Mouse (Mus musculus) liver, embryonic 16.5 days (tissue): Measurements from ENCODE around the gene Zfp169. TPM values are rescaled to one million over a fixed set of nuclear protein-coding genes. Genes with fewer than 3 reads are reported as not detected.
A peak's percentile ranks its signal among the peaks of the same experiment; 100 is the strongest.

Experiments
- ATAC-seq: fragments of 200-750 bp; cut with Nextera tagmentation; 2 replicates; pipeline ENCODE4 v1.8.0; 2017; ENCODE audit warnings: low read depth, mild to moderate bottlenecking, moderate number of reproducible peaks, moderate library complexity
- H3K27ac ChIP-seq: fragments of 300-500 bp; sonication (generic); 2 replicates; pipeline ENCODE4 v1.5.1; 2014; ENCODE audit warnings: mild to moderate bottlenecking, low read length
- H3K27me3 ChIP-seq: fragments of 300-500 bp; sonication (generic); 2 replicates; pipeline ENCODE4 v1.6.1; 2014; ENCODE audit warnings: low read depth, low read length, mixed read lengths; ENCODE audit not compliant: control insufficient read depth, insufficient read depth
- H3K36me3 ChIP-seq: fragments of 300-500 bp; sonication (generic); 2 replicates; pipeline ENCODE4 v1.6.1; 2014; ENCODE audit warnings: mild to moderate bottlenecking; ENCODE audit not compliant: control insufficient read depth, insufficient read depth
- H3K4me1 ChIP-seq: fragments of 300-500 bp; sonication (generic); 2 replicates; pipeline ENCODE4 v1.6.1; 2014; ENCODE audit warnings: low read depth, low read length, mixed read lengths; ENCODE audit not compliant: control insufficient read depth
- H3K4me2 ChIP-seq: fragments of 300-500 bp; sonication (generic); 2 replicates; pipeline ENCODE4 v1.6.1; 2014; ENCODE audit warnings: low read depth, low read length, mixed read lengths
- H3K4me3 ChIP-seq: fragments of 300-500 bp; sonication (generic); 2 replicates; pipeline ENCODE4 v1.5.1; 2014; ENCODE audit warnings: low read depth, mild to moderate bottlenecking, low read length
- H3K9ac ChIP-seq: fragments of 300-500 bp; sonication (generic); 2 replicates; pipeline ENCODE4 v1.6.1; 2014; ENCODE audit warnings: low read depth, low read length
- H3K9me3 ChIP-seq: fragments of 300-500 bp; sonication (generic); replicated peaks from 2 replicates; pipeline ENCODE4 v1.6.1; 2016; ENCODE audit warnings: low read length; ENCODE audit not compliant: control insufficient read depth
- WGBS: fragments of 180-500 bp; shearing (Covaris S2); extraction: QIAGEN DNeasy Blood & Tissue Kit; methylation state at CpG from one replicate; pipeline ENCODE4 v1.1.7; 2014; ENCODE audit not compliant: insufficient replicate concordance; 5-methylcytosine and 5-hydroxymethylcytosine counted together
- polyA plus RNA-seq: library from polyadenylated mRNA; unstranded; fragments of >200 nt; fragmentation: Nextera tagmentation; extraction: Ambion mirVana; gene quantifications from 2 replicates; pipeline ENCODE4 v1.2.1, GENCODE M21; 2015

Zfp169 gene
- polyA plus RNA-seq, 1 experiment from 2014 or later, result 1.1 TPM

GRCm38 (mm10) chr13:48547623-48548022 is 34.4 kb upstream of the Zfp169 start:
- no peak overlapping the region for H3K4me3 ChIP-seq
- no peak for ATAC-seq
- H3K27ac ChIP-seq, result no peak overlapping the region
- no peak overlapping the region for H3K9ac ChIP-seq
- H3K27me3 ChIP-seq, result no peaks in the 10 kb centered on the region
- H3K36me3 ChIP-seq, result no peaks in the 10 kb centered on the region
- H3K4me2 ChIP-seq, result no peak overlapping the region
- H3K9me3 ChIP-seq, result no peaks in the 10 kb centered on the region
- H3K4me1 ChIP-seq, result peaks cover 13% of the 10 kb centered on the region
- WGBS, result 83% methylated on average over 6 of the region's 6 CpGs

- peak; percentile 94 for ATAC-seq
- H3K4me3 ChIP-seq, result peak overlapping the region; percentile 77
- peak overlapping the region; percentile 98 for H3K9ac ChIP-seq
- H3K27ac ChIP-seq, result peak overlapping the region; percentile 99
- H3K36me3 ChIP-seq, result no peaks in the 10 kb centered on the region
- peak overlapping the region; percentile 76 for H3K4me2 ChIP-seq
- no peaks in the 10 kb centered on the region for H3K27me3 ChIP-seq
- under 1% methylated on average over 67 of the region's 72 CpGs for WGBS
- H3K4me1 ChIP-seq, result peaks cover 13% of the 10 kb centered on the region
- H3K9me3 ChIP-seq, result no peaks in the 10 kb centered on the region
These were observed 33.2 kb upstream of the Zfp169 start for GRCm38 (mm10) chr13:48546330-48546917.

DNA sequence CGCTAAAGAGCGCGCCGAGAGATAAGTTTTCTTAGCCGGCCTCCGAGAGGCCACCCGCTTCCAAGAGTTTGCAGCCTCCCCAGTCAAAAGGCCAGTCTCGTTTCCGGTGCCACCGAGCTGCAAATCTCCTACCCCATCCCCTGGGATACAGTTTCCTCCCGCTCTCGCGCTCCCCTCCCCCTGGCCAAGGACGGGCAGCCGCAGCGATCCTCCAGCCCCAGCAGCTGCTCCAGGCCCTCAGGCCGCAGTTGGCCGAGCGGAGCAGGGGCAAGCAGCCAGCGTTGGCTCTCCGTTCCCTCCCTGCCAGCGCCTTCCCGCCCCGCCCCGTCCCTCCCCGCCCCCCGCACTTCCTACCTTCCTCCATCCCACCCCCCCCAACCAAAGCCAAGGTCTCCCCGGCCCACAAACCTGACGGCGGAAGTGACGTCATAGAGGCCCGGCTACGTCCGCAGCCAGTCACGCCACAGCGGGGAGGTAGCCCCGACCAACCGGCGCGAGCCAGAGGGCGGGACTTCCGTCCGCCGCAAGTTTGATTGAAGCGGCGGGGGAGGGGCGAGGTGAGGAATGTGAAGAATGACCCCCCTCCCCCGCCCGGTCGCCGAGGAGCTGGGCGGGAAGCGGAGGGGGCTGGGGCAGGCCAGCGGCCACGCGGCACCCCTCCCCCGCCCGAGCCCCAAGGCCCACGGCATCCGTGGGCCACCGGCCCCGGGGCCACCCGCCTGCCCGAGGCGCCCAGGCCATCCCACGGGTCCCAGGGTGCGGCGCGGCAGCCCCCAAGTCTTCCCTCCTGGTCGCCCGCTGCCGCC is 32.4 kb upstream of the Zfp169 start:
- Histone ChIP-seq H3K9me3 (no peaks in the 10 kb centered on the region), H3K27ac (peak overlapping the region; percentile 99), H3K36me3 (no peaks in the 10 kb centered on the region), H3K4me3 (peak overlapping the region; percentile 77), H3K4me1 (peaks cover 18% of the 10 kb centered on the region), H3K4me2 (peak overlapping the region; percentile 71), H3K27me3 (no peaks in the 10 kb centered on the region), H3K9ac (peak overlapping the region; percentile 98)
- ATAC-seq, result peak; percentile 77
- under 1% methylated on average over 47 of the region's 72 CpGs for WGBS

DNA sequence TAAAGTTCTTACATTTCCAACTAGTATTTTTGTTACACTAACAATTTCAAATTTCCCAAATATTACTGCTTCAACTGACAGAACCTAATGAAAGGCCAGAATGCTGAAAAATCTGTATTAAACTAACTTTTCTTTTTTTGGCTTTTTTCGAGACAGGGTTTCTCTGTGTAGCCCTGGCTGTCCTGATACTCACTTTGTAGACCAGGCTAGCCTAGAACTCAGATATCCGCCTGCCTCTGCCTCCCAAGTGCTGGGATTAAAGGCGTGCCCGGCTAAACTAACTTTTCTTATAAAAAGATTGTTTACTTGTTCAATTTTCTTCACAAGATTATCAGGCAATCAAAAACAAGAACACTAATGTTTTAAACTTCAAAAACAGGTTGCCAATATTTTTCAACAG is 31.6 kb upstream of the Zfp169 start:
- ATAC-seq, result no peak
- Histone ChIP-seq H3K4me3 (peak overlapping the region; percentile 77), H3K9ac (peak overlapping the region; percentile 92), H3K36me3 (no peaks in the 10 kb centered on the region), H3K9me3 (no peaks in the 10 kb centered on the region), H3K27ac (peak overlapping the region; percentile 97), H3K4me2 (peak overlapping the region; percentile 71), H3K4me1 (peaks cover 21% of the 10 kb centered on the region), H3K27me3 (no peaks in the 10 kb centered on the region)
- WGBS, result 16% methylated on average over 4 of the region's 4 CpGs

- Histone ChIP-seq H3K27ac (0 out of 2 replicates have a peak overlapping the region, but pooled peaks have one; percentile 14), H3K4me1 (peaks cover 21% of the 10 kb centered on the region)
- ATAC-seq, result no peak
These were observed 31.1 kb upstream of the Zfp169 start for GRCm38 (mm10) chr13:48544391-48544790.

DNA sequence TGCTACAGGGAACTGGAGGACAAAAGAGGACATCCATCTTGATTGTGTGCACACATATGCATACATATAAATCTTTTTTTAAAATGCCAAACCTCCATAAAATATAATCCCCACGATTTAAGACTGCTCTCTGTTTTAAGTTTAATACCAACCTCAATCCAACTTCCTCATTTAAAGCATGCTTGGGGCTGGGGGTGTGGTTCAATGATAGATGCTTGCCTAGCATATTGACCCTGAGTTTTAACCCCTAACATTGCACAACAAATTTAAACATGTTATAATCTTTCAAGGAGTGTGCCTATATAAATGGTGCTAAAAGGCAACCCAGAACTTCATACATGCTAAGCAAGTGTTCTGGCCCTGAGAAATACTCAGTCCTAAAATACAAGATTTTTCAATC is 27.2 kb upstream of the Zfp169 start:
- H3K4me3 ChIP-seq, result no peak overlapping the region
- peaks cover 7% of the 10 kb centered on the region; the same call in 1 of the 2 replicates for H3K36me3 ChIP-seq
- no peaks in the 10 kb centered on the region for H3K9me3 ChIP-seq
- peaks cover 20% of the 10 kb centered on the region for H3K4me1 ChIP-seq
- no peak overlapping the region for H3K27ac ChIP-seq
- no peak overlapping the region for H3K4me2 ChIP-seq
- no peak for ATAC-seq
- H3K9ac ChIP-seq, result no peak overlapping the region
- no peaks in the 10 kb centered on the region for H3K27me3 ChIP-seq
- WGBS, result 7% methylated on average over 1 of the region's 1 CpGs

More at GRCm38 (mm10) chr13:48544391-48544790, 31.1 kb upstream of the Zfp169 start:
- no peaks in the 10 kb centered on the region for H3K9me3 ChIP-seq
- no peaks in the 10 kb centered on the region for H3K36me3 ChIP-seq
- H3K4me2 ChIP-seq, result peak overlapping the region; percentile 71
- H3K27me3 ChIP-seq, result no peaks in the 10 kb centered on the region
- peak overlapping the region; percentile 77 for H3K4me3 ChIP-seq
- H3K9ac ChIP-seq, result peak overlapping the region; percentile 28; the same call in 1 of the 2 replicates

DNA sequence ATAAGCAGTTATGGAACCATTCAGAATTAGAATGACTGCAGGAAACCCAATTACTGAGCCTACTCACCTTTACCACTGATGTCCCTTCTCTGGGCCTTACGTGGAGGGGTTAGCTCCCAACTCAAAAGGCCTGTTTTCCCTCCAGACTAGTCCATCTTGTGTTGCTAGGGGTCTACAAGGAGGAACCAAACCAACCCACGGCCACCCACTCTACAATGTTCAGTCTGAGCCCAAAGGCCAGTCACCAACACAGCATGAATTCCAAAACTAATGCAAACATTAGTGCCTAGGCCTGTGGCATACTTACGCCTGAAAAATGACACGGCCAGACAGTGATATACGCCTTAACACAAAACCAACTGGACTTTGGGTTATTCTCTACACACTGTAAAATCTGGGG is 20.2 kb upstream of the Zfp169 start:
- Histone ChIP-seq H3K9ac (no peak overlapping the region), H3K36me3 (peaks cover 11% of the 10 kb centered on the region; the same call in 1 of the 2 replicates), H3K4me1 (no peaks in the 10 kb centered on the region), H3K9me3 (no peaks in the 10 kb centered on the region), H3K4me2 (no peak overlapping the region), H3K4me3 (no peak overlapping the region), H3K27ac (no peak overlapping the region), H3K27me3 (no peaks in the 10 kb centered on the region)
- WGBS, result 88% methylated on average over 5 of the region's 5 CpGs
- ATAC-seq, result no peak

- no peak overlapping the region for H3K4me3 ChIP-seq
- H3K9ac ChIP-seq, result no peak overlapping the region
- no peak for ATAC-seq
- no peak overlapping the region for H3K4me2 ChIP-seq
- H3K27me3 ChIP-seq, result no peaks in the 10 kb centered on the region; the same call in 1 of the 2 replicates
- 66% methylated on average over 2 of the region's 2 CpGs for WGBS
- peaks cover 4% of the 10 kb centered on the region; the same call in 1 of the 2 replicates for H3K36me3 ChIP-seq
- H3K9me3 ChIP-seq, result no peaks in the 10 kb centered on the region
- no peaks in the 10 kb centered on the region for H3K4me1 ChIP-seq
- no peak overlapping the region for H3K27ac ChIP-seq
These were observed 18.2 kb upstream of the Zfp169 start for GRCm38 (mm10) chr13:48531448-48531847.

DNA sequence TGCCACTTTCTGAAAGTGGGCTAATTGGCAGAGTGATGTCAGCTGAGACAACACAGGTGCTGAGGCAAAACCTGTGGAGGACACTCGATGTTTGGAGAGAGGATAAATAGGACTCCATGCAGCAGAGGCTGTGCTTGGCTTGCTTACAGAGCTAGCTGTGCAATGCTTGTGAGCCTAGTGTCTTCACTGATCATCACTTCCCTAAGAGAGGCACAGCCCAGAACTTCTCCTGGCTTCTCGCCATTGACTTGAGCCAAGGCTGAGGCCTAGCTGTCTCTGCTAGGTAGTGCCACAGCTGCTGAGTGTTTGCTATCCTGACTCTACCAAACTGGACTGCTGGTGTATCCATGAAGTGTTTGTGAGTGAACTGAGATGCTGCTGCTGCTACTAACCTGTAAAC is 17.4 kb upstream of the Zfp169 start:
- Histone ChIP-seq H3K9ac (no peak overlapping the region), H3K27ac (no peak overlapping the region), H3K36me3 (peaks cover 4% of the 10 kb centered on the region; the same call in 1 of the 2 replicates), H3K4me1 (no peaks in the 10 kb centered on the region), H3K4me3 (no peak overlapping the region), H3K9me3 (no peaks in the 10 kb centered on the region), H3K4me2 (no peak overlapping the region), H3K27me3 (no peaks in the 10 kb centered on the region; the same call in 1 of the 2 replicates)
- no peak for ATAC-seq
- WGBS, result 55% methylated on average over 2 of the region's 2 CpGs
